Mouse (Mus musculus) forebrain, embryonic 11.5 days (tissue): ENCODE measurements around the gene Acat2. TPM values are rescaled to one million over a fixed set of nuclear protein-coding genes. Genes with fewer than 3 reads are reported as not detected.
"Not testable (repeated sequence)": the region's sequence is repeated elsewhere in the genome, so short reads cannot be mapped to it uniquely, and the experiment has no call there.

Experiments used
- ATAC-seq: fragments of 200-750 bp; cut with Nextera tagmentation; replicated peaks from 2 replicates; pipeline ENCODE4 v1.8.0; 2017; ENCODE audit warnings: moderate TSS enrichment; ENCODE audit not compliant: low FRiP score
- DNase-seq: peaks from one replicate; pipeline ENCODE4 v3.0.0-alpha.2; 2017; ENCODE audit warnings: low spot score
- H3K27ac ChIP-seq: fragments of 300-500 bp; sonication (generic); 2 replicates; pipeline ENCODE4 v1.5.1; 2014; ENCODE audit warnings: low read depth, low read length
- H3K27me3 ChIP-seq: fragments of 300-500 bp; sonication (generic); 2 replicates; pipeline ENCODE4 v1.6.1; 2014; ENCODE audit warnings: mild to moderate bottlenecking, low read length, mixed read lengths; ENCODE audit not compliant: control insufficient read depth, insufficient read depth
- H3K36me3 ChIP-seq: fragments of 300-500 bp; sonication (generic); 2 replicates; pipeline ENCODE4 v1.6.1; 2014; ENCODE audit warnings: mild to moderate bottlenecking, low read length, moderate library complexity, mixed read lengths; ENCODE audit not compliant: control insufficient read depth, insufficient read depth
- H3K4me1 ChIP-seq: fragments of 300-500 bp; sonication (generic); replicated peaks from 2 replicates; pipeline ENCODE4 v1.6.1; 2014; ENCODE audit warnings: low read length, mixed read lengths; ENCODE audit not compliant: control insufficient read depth, insufficient read depth
- H3K4me2 ChIP-seq: fragments of 300-500 bp; sonication (generic); 2 replicates; pipeline ENCODE4 v1.6.1; 2014; ENCODE audit warnings: low read depth, mild to moderate bottlenecking, low read length, moderate library complexity, mixed read lengths; ENCODE audit not compliant: severe bottlenecking
- H3K4me3 ChIP-seq: fragments of 300-500 bp; sonication (generic); 2 replicates; pipeline ENCODE4 v1.5.1; 2014; ENCODE audit warnings: low read depth, low read length
- H3K9ac ChIP-seq: fragments of 300-500 bp; sonication (generic); 2 replicates; pipeline ENCODE4 v1.6.1; 2014; ENCODE audit warnings: low read length
- H3K9me3 ChIP-seq: fragments of 300-500 bp; sonication (generic); 2 replicates; pipeline ENCODE4 v1.6.1; 2016; ENCODE audit warnings: low read length, mixed read lengths; ENCODE audit not compliant: control insufficient read depth
- WGBS: fragments of 180-500 bp; shearing (Covaris S2); extraction: QIAGEN DNeasy Blood & Tissue Kit; methylation state at CpG from one replicate; pipeline ENCODE4 v1.1.7; 2014; 5-methylcytosine and 5-hydroxymethylcytosine counted together
- polyA plus RNA-seq: library from polyadenylated mRNA; unstranded; fragments of >200 nt; fragmentation: Nextera tagmentation; extraction: Ambion mirVana; gene quantifications from 2 replicates; pipeline ENCODE4 v1.2.1, GENCODE M21; 2014

Gene Acat2
- polyA plus RNA-seq: 324 and 345 TPM in 2 replicates

DNA sequence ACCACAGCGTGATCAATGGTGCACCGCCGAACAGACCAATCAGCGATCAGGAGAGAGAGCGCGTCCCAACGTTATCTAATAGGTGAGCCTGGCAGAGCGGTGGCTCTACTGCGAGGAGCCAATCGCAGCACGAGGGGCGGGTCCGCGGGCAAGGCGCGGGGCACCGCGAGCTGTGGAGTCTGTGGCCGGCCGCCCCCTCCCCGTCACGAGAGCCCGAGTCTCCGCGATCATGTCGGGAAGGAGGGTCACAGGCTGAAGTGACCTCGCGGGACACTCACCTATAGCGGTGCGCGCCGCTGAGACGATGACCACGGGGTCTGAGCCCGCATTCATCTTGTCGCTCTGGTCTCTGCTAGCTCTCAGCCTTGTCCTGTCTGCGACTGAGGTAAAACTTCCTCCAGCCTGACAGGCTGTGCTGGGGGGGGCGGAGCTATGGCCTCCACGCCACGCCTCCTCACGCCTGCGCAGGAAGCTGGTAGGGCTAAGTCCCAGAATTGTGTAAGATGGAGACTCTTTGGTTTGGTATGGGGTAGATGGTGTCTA, at the start of gene Acat2:
Gene Acat2, minus strand, starts transcription at position 417 of the 543 bp plus-strand sequence.
- peak; percentile 94 for DNase-seq
- peak within 1 kb of the TSS; percentile 73 for H3K4me2 ChIP-seq
- peak within 1 kb of the TSS; percentile 85 for H3K27ac ChIP-seq
- H3K27me3 ChIP-seq: no peaks in the 10 kb centered on the region
- H3K36me3 ChIP-seq: peaks cover 4% of the 10 kb centered on the region; the same call in 1 of the 2 replicates
- peak; percentile 99 for ATAC-seq
- H3K9ac ChIP-seq: peak within 1 kb of the TSS; percentile 58
- under 1% methylated on average over 42 of the region's 42 CpGs for WGBS
- H3K9me3 ChIP-seq: no peaks in the 10 kb centered on the region
- peak within 1 kb of the TSS; percentile 62 for H3K4me3 ChIP-seq
- H3K4me1 ChIP-seq: peaks cover 5% of the 10 kb centered on the region; the same call in 1 of the 2 replicates

DNA sequence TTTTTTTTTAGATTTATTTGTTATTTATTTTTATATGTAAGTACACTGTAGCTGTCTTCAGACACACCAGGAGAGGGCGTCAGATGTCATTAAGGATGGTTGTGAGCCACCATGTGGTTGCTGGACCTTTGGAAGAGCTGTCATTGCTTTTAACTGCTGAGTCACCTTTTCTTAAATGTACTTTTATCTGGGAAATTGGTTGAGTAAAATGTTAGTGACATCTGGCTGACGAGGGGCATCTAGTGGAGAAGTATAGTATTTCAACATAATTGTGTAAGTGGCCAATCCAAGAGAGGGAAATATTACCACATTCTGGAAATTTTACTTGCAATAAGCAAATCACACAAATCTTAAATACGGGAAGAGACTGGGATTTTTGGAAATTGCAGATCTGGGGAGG, 49.3 kb upstream of the Acat2 start:
- Histone ChIP-seq H3K9ac (no peak overlapping the region), H3K27me3 (no peaks in the 10 kb centered on the region), H3K27ac (no peak overlapping the region), H3K36me3 (peaks cover 4% of the 10 kb centered on the region; the same call in 1 of the 2 replicates), H3K4me1 (peaks cover 5% of the 10 kb centered on the region; the same call in 1 of the 2 replicates), H3K9me3 (no peaks in the 10 kb centered on the region), H3K4me3 (no peak overlapping the region), H3K4me2 (no peak overlapping the region)
- WGBS: 45% methylated on average over 3 of the region's 3 CpGs
- DNase-seq: no peak
- no peak for ATAC-seq

DNA sequence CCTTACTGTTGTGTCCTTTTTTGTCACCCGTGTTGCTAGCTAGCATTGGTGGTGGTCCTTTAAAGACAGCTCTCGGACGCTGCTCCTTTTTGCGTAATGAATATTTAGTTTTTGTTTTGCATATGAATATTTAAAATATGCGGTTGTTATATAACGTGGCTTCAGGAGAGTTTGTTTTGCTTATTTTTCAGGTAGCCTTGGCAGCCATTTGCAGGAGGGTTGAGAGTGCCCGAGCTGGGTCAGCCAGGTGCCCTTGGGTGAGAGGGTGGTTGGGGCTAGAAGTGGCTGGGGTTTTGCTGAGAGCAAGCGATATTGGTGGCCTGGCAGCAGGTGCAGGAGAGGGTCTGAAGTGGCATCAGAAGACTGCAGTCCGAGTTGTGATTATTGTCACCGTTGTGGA, 48.0 kb upstream of the Acat2 start:
- Histone ChIP-seq H3K4me3 (peak overlapping the region; percentile 77), H3K27ac (peak overlapping the region; percentile 62), H3K9me3 (no peaks in the 10 kb centered on the region), H3K36me3 (no peaks in the 10 kb centered on the region; the same call in 1 of the 2 replicates), H3K27me3 (no peaks in the 10 kb centered on the region), H3K9ac (peak overlapping the region; percentile 67), H3K4me1 (peaks cover 5% of the 10 kb centered on the region; the same call in 1 of the 2 replicates), H3K4me2 (peak overlapping the region; percentile 73)
- DNase-seq (peak; percentile 58), ATAC-seq (no peak)
- WGBS: 3% methylated on average over 10 of the region's 10 CpGs

DNA sequence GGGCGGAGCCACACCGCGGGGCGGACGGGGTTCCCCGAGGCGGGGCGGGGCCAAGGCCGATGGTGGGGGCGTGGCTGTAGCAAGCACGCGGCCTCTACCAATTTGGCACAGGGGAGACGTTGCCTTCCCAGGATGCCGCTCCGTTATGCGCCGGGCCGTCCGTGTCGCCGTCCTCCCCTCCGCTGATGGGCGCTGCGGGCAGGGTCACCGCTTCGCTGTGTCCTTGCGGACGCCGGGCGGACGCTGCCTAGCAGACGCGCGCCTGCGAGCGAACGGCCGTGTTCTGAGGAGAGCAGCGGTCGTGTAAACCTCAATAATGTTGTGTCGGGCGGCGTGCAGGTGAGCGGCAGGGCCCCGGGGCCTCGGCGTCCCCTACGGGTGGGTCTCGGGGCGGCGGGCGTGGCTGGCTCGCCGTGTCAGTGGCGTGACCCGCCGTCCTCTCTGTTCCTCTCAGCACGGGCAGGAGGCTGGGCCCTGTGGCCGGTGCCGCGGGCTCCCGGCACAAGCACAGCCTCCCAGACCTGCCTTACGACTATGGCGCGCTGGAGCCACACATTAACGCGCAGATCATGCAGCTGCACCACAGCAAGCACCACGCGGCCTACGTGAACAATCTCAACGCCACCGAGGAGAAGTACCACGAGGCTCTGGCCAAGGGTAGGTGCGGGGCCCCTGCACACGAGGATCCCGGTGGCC, 47.3 kb upstream of the Acat2 start:
- Histone ChIP-seq H3K4me2 (peak overlapping the region; percentile 73), H3K4me3 (peak overlapping the region; percentile 77), H3K9ac (peak overlapping the region; percentile 67), H3K9me3 (no peaks in the 10 kb centered on the region), H3K36me3 (no peaks in the 10 kb centered on the region; the same call in 1 of the 2 replicates), H3K27me3 (no peaks in the 10 kb centered on the region), H3K4me1 (peaks cover 5% of the 10 kb centered on the region; the same call in 1 of the 2 replicates), H3K27ac (peak overlapping the region; percentile 62)
- ATAC-seq: peak; percentile 99
- DNase-seq: peak; percentile 99
- under 1% methylated on average over 75 of the region's 76 CpGs for WGBS

DNA sequence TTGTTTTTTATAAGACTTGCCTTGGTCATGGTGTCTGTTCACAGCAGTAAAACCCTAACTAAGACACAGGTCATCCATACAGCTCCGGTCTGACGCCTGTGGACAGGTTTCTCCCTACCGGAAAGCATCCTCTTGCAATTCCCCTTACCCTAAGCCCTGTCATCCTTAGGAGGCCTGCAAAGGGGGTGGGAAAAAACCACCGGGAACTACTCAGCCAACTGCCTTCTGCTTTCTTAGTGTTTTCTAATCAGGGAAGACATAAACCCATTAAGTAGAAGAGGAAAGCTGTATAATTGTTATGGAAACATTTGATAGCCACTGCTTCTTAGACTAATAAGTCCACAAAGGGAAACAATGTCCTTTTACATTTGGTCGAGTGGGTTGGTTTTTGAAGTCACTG, 46.4 kb upstream of the Acat2 start:
- Histone ChIP-seq H3K36me3 (no peaks in the 10 kb centered on the region), H3K4me2 (peak overlapping the region; percentile 73), H3K27me3 (no peaks in the 10 kb centered on the region), H3K4me3 (peak overlapping the region; percentile 77), H3K4me1 (peaks cover 5% of the 10 kb centered on the region; the same call in 1 of the 2 replicates), H3K27ac (no peak overlapping the region), H3K9me3 (no peaks in the 10 kb centered on the region), H3K9ac (no peak overlapping the region; the same call in 1 of the 2 replicates)
- WGBS: 56% methylated on average over 5 of the region's 5 CpGs
- DNase-seq (no peak), ATAC-seq (no peak)

DNA sequence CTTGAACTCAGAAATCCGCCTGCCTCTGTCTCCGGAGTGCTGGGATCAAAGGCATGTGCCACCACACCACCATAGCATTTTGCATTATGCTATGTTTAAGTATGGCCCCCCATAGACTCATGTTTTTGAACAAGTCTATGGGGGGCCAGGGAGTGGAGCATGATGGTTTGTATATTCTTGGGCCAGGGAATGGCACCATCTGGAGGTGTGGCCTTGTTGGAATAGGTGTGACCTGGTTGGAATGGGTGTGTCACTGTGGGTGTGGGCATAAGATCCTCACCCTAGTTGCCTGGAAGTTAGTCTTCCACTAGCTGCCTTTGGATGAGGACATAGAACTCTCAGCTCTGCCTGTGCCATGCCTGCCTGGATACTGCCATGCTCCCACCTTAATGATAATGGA, 46.0 kb upstream of the Acat2 start, which contains the start of gene Sod2:
Gene Sod2, plus strand, starts transcription at position 301 of the 400 bp plus-strand sequence.
- not testable (repeated sequence) for DNase-seq, ATAC-seq, H3K27ac ChIP-seq, H3K36me3 ChIP-seq, H3K9me3 ChIP-seq, H3K4me1 ChIP-seq, H3K27me3 ChIP-seq
- peak within 1 kb of the TSS; percentile 77 for H3K4me3 ChIP-seq
- H3K9ac ChIP-seq: peak within 1 kb of the TSS; percentile 67
- H3K4me2 ChIP-seq: peak within 1 kb of the TSS; percentile 73
- WGBS: 86% methylated on average over 2 of the region's 2 CpGs

DNA sequence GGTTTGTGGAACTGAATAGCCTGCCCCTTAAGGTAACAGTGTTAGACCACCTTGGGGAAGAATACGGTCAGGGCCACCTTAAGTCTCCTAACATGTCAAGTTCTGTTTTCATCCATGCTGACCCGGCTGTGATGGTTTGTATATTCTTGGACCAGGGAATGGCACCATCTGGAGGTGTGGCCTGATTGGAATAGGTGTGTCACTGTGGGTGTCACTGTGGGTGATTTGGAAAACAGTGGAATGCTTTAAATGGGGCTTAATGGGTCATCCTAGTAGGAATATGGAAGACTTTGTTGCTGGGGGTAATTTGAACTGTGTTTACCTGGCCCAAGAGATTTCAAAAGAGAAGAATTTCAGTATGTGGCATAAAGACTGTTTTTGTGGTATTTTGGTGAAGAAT, 43.9 kb upstream of the Acat2 start:
- not testable (repeated sequence) for ATAC-seq

DNA sequence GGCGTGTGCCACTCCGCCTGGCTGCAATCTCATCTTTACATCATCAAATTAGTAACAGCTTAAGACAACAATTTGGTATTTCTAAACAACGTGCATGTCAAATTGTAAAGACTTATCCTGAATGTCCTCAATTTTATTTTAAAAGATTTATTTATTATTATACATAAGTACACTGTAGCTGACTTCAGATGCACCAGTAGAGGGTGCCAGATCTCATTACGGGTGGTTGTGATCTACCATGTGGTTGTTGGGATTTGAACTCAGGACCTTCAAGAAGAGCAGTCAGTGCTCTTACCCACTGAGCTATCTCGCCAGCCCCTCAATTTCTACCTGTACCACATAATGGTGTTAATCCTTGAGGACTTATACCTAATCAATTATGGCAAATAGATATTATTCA, 41.7 kb upstream of the Acat2 start:
- WGBS: 91% methylated on average over 5 of the region's 5 CpGs
- not testable (repeated sequence) for H3K4me2 ChIP-seq, H3K27ac ChIP-seq, H3K9ac ChIP-seq, H3K4me1 ChIP-seq, DNase-seq, H3K27me3 ChIP-seq, H3K4me3 ChIP-seq, H3K9me3 ChIP-seq, H3K36me3 ChIP-seq, ATAC-seq

More for the DNA sequence above, 43.9 kb upstream of the Acat2 start:
- H3K27me3 ChIP-seq, DNase-seq, H3K9me3 ChIP-seq, H3K36me3 ChIP-seq, H3K4me3 ChIP-seq, H3K4me1 ChIP-seq, H3K9ac ChIP-seq, H3K27ac ChIP-seq, H3K4me2 ChIP-seq: not testable (repeated sequence)
- WGBS: 78% methylated on average over 2 of the region's 2 CpGs
